Mouse (Mus musculus) thymus, postnatal 10 days (tissue): ENCODE measurements around the gene Hspg2.

Experiments used
- DNase-seq, 2 experiments: peaks; one replicate each; pipeline ENCODE4 v3.0.0; 2021; ENCODE audit warnings: low spot score in 2 of 2

Hspg2 gene

DNA sequence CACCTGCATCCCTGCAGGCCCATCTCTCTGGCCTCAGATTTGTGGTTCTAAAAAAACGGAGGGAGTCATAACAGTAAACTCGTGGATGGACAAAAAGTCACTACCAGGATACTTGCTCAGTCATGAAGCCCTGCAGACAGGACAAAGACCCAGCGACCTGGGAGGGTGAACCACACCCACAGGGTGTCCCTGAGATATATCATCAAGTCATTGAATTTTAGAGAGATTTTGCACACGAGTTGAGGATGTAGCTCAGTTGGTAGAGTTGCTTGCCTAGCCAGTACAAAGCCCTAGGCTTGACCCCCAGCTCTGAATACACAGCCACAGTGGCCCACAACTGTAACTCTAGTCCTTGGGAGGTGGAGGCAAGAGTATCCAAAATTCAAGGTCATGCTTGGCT is 7.4 kb upstream of the Hspg2 start:
- DNase-seq = no peak

DNA sequence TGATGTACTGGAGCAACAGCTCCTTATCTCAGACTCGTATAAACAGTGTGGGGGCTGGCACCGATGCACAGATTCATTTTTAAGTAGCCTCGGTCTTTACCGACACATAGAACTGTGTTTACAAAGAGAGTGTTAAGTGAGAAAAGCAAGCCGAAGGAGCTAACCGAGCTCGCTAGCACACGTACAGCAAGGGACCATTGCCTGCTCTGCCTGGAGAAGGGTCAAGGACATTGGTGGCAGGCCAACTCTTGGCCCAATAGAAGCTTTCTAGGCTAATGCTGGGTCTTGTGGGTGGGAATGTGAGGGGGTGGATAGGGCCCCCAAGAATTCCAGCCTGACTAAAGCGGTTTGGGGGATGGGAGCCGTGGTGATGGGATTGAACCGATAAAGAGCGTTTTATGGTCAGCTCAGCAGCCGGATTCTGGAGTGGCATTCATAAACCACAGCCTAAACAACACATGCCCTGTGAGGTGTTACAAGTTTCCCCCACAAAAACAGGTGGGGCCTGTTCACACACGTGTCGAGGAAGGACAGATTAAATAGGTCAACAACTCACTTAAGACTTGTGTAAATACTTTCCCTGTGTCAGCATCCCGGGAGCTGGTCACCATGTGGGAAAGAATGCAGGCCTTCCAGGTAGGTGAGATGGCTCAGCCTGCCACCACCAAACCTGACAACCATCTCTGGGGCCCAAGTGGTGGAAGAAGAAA is 6.4 kb upstream of the Hspg2 start:
- DNase-seq = no peak

DNA sequence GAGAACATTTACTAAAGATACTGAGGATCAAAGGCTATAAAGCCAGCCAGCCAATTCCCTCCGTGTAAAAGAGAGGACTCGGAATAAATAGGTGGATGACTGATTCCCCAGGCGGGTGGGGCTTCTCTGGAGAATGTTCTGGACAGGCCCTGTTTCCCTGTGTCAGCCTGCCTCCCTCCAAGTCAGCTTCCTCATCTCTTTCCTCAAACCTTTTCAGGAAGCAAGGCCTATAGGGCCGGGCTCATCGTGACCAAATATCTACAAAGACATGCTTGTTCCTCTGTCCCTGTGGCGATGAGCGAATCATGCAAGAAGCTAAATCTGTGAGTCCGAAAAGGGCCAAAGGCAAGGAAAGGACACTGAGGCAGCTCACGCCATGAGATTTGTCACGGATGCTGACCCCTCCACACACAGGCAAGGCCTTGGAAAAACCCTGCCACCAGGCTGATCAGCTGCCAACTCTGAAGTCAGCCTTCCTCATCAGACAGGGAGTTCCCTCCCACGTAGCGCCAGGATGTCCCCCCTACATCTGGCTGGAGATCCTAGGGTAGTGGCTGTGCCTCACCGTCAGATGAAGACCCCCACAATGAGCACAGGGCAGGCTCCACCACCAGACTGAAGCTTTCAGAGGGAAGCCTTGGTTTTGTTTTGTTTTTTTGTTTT is 3.3 kb upstream of the Hspg2 start:
- DNase-seq = no peak

DNA sequence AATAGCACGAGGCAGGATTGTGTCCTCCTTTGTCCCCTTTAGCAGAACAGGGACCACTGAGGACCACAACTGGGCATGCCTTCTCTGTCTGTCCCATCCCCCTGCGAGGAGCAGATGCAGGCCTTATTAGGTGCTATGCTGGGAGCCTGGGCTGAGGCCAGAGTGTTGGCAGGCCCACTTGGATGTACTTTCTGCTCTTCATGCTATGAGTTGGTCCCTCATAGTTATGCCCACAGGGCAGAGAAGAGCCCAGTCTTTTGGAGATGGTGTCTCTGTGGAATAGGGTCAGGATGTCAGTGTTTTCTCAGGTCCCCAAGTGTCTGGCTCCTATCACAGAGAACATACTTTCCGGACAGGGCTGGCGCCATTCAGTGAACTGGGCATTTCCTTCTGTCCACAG is 1.6 kb upstream of the Hspg2 start:
- DNase-seq = no peak

DNA sequence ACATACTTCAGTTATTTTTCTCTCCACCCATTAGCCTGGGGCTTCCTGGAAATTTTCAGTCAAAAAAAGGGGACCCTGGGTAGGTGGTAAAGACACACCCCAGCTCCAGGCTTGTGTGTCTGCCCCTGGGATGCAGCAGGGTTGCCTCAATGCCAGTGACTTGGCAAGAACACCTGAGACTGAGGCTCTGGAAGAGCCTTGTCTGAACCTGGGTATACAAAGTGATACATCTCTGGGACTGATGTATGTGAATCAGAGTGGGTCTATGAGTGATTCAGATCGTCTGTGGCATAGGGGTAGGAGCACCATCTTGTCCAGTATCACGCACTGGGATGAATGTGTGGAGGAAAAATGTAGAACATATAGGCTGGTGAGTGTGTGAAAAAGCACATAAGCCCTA is 1.0 kb upstream of the Hspg2 start:
- no peak for DNase-seq

GRCm38 (mm10) chr4:137469081-137469844 is 694 bp downstream of the Hspg2 start:
- DNase-seq = no peak

- no peak for DNase-seq
These were observed 1.5 kb downstream of the Hspg2 start for GRCm38 (mm10) chr4:137469845-137470692.

DNA sequence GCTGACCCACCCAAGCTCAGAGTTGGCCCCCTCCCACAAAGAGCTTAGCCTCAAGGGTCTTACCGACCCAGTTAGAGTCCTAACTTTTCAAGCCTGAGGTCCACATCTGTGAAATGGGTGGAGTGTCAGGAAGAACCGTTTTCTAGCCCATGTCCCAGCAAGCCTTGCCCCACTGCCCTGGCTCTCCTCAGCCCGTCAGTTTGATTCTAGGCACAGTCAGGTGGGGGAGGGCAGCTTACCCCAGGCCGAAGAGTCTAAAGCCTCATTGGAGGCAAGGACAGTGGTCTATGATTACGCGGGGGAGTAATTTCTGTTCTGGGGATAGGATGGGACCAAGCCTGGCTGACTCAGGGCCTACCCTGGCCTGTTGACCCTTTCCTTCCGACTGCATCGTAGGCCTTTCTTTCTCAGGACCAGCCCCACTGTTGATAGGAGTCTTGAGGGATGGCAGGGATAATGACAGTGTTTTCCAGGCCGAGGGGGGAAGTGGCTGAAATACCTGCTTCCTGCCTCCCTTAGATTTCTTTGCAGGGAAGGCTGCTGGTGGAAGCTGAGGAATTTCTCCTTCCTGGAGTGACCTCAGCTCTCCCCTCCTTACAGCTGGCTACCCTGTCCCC is 2.2 kb downstream of the Hspg2 start:
- no peak for DNase-seq

DNA sequence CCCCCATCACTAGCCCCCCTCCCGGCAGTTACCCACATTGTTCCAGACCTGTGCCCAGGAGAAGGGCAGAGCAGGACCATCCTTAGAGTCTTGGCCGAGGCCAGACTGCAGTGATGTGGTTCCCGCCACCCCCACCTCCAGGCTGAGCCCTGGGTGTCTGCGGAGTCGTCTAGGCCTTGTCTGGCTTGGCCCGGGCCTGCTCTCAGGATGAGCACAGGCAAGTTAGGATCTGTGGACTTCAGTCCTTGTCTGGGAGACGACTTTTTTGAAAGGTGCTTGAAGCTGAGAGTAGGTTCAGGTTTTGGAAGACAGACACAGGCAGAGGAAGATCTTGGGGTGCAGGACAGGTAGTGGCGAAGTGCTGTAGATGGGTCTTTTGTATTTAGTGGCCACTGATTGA is 2.8 kb downstream of the Hspg2 start:
- DNase-seq = no peak

DNA sequence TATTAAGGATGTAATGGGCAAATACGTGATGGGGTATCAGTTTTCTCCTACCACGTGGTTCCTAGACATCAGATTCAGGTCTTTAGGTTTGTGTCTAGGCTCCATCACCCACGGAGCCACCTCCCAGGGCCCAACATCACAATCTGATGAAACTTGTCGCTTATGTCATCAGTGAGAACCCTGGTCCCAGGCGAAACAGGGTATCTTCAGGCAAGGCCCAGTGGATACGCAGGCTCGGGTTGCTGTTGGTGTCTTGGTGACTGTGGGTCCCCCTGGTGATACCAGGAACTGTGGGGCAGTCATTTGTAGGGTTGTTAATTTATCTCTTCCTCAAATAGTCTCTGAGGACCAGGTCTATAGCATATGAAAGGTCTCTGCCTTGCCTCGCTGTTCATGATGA is 4.7 kb downstream of the Hspg2 start:
- DNase-seq = no peak

DNA sequence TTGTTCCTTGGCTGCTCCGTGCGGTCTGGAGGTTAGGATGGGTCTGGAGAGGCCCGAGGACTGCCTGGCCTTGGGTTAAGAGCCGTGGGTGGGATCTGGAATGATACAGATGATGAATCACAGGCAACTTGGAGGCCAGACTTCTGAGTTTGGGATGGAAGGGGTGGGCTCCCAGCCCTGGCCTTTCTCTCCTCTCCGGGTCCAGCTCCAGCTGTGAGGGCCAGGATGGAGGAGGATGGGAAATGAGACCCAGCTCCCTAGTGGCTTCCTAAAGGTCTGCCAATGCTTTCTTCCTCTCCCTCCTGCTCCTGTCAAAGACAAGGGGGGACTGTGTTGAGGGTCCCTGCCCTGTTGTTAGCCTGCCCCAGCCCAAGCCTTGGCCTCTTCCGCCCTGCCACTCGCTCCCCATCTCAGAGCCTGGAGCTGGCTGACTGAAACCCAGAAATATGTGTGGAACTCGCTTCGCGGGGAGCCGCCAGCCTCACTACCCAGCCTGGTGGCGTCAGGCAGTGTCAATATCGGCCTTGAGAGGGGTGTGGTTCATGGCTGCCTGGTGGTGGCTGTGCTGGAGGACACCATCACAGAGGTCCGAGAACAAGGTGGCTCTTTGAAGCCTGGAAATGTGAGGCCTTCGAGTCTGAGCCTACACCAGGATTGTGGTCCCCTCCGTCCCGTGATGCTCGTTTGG is 5.3 kb downstream of the Hspg2 start:
- DNase-seq = no peak

GRCm38 (mm10) chr4:137474694-137475093 is 6.1 kb downstream of the Hspg2 start:
- DNase-seq = no peak

GRCm38 (mm10) chr4:137475271-137476050 is 6.9 kb downstream of the Hspg2 start:
- DNase-seq = no peak

- no peak for DNase-seq
These were observed 7.6 kb downstream of the Hspg2 start for GRCm38 (mm10) chr4:137476065-137476760.

- DNase-seq = no peak
These were observed 8.2 kb downstream of the Hspg2 start for GRCm38 (mm10) chr4:137476761-137477237.

DNA sequence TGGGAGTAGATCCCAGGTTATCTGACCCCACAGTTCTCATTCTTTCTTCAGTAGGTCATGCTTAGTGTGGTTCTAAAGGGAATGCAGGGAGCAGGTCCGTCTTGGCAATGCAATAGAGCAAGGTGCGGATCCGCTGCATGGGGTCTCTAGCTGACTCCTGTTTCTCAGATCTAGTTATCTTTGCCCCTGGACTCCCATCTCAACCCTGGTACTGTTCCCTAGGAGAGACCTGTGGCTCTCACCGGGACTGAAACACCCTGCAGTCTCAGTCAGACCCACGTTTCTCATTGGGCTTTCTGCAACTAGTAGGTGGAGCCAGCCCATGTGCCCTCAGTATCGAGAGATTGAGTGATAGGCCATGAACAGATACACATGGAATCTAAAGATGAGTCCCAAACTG is 9.0 kb downstream of the Hspg2 start:
- DNase-seq = no peak

- DNase-seq = no peak
These were observed 9.7 kb downstream of the Hspg2 start for GRCm38 (mm10) chr4:137478306-137478705.

- no peak for DNase-seq
These were observed 11.2 kb downstream of the Hspg2 start for GRCm38 (mm10) chr4:137479757-137480156.
